Mouse (Mus musculus): ENCODE results near the gene Trpm6. TPM values are rescaled to one million over a fixed set of nuclear protein-coding genes. Genes with fewer than 3 reads are reported as not detected.

Gene Trpm6
- polyA plus RNA-seq, 1 experiment = 0.06 TPM

DNA sequence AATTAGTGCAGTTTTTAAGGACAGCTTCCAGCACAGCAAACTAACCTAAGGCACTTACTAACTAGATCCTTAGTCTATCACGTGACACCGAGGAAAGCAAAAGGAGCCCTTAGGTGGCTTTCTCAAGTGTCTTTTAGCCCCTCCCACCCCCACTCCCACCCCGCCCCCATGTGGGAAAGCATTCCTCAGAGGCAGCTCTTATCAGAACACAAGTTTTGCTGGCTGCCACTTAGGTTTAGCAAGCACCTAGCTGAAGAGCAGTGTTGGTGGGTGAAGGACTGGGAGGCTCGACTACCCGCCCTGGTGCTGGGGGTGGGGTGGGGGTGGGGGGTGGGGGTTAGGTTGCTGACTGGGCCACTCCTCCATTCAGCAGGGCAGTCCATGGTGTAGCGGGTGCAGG is 8.5 kb downstream of the Trpm6 start:
- H3K36me3 ChIP-seq (ENCODE audit: control insufficient read depth, insufficient read depth) = no peaks in the 10 kb centered on the region
- no peak overlapping the region for H3K4me3 ChIP-seq (ENCODE audit: insufficient read depth, poor library complexity, severe bottlenecking)
- H3K79me3 ChIP-seq (ENCODE audit: low read depth) = no peaks in the 10 kb centered on the region

DNA sequence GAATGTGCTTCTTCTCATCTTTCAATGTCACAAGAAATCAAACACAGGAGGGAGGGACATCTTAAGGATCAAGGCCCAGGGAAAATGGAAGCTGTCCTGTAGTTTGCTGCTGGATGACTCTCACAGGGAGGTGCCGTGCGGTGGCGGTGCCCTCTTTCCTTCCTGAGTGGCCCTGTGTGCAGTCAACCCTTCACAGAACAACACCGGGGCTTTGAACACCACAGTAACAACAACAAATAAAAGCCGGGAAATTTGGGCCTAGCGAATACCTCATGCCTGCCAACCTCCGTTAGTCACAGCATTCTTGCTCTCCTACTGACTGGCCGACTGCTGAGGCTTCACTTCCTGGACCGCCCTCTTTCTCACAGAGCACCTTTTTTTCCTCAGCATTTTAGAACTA is 9.1 kb downstream of the Trpm6 start:
- TF ChIP-seq USF1 (IDR thresholded peaks at IDR 0.05; ENCODE audit: low read depth) (no peak), MYOG (IDR thresholded peaks at IDR 0.05; ENCODE audit: control insufficient read depth, extremely low read depth, insufficient read length) (no peak), MYOD1 (IDR thresholded peaks at IDR 0.05; ENCODE audit: control insufficient read depth, insufficient read length, low read depth) (no peak), MAX (IDR thresholded peaks at IDR 0.05) (no peak)
- Histone ChIP-seq H3K36me3 (ENCODE audit: control insufficient read depth, insufficient read depth) (no peaks in the 10 kb centered on the region), H3K4me3 (ENCODE audit: insufficient read depth, poor library complexity, severe bottlenecking) (no peak overlapping the region), H3K27me3 (ENCODE audit: control insufficient read depth, insufficient read depth, insufficient read length) (no peaks in the 10 kb centered on the region), H3ac (ENCODE audit: control insufficient read depth, insufficient read length, low read depth) (no peak overlapping the region), H3K79me2 (ENCODE audit: control insufficient read depth, insufficient read depth) (no peaks in the 10 kb centered on the region), H3K79me3 (ENCODE audit: low read depth) (no peaks in the 10 kb centered on the region)

More for the DNA sequence above, 8.5 kb downstream of the Trpm6 start:
- Histone ChIP-seq H3ac (ENCODE audit: control insufficient read depth, insufficient read length, low read depth) (no peak overlapping the region), H3K27me3 (ENCODE audit: control insufficient read depth, insufficient read depth, insufficient read length) (no peaks in the 10 kb centered on the region), H3K79me2 (ENCODE audit: control insufficient read depth, insufficient read depth) (no peaks in the 10 kb centered on the region)
- no peak for TF ChIP-seq CEBPB (IDR thresholded peaks at IDR 0.05; ENCODE audit: low read depth)
- TF ChIP-seq MYOG (IDR thresholded peaks at IDR 0.05; ENCODE audit: control insufficient read depth, extremely low read depth, insufficient read length) = no peak
- TF ChIP-seq USF1 (IDR thresholded peaks at IDR 0.05; ENCODE audit: low read depth) = peak; percentile 68

DNA sequence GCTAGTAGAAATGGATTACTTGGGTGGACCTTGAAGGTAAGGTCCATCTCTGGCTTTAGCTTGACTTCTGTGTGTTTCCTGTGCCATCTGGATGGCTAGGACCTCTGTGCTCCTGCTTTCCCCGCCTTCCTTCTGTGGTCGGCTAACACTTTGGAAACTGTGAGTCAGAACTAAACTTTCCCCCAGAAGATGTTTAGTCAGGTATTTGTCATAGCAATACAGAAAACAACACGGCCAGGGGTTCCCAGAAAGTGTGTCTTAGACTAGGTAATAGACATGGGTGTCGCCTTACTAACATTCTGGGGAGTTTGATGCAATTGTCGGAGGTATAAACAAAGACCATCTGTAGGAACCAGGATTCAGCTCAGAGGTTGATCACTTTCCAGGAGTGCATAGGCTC is 16.6 kb downstream of the Trpm6 start:
- no peak overlapping the region for H3ac ChIP-seq (ENCODE audit: control insufficient read depth, insufficient read length, low read depth)
- no peaks in the 10 kb centered on the region for H3K79me3 ChIP-seq (ENCODE audit: low read depth)
- H3K4me3 ChIP-seq (ENCODE audit: insufficient read depth, poor library complexity, severe bottlenecking) = no peak overlapping the region
- H3K27me3 ChIP-seq (ENCODE audit: control insufficient read depth, insufficient read depth, insufficient read length) = no peaks in the 10 kb centered on the region
- H3K36me3 ChIP-seq (ENCODE audit: control insufficient read depth, insufficient read depth) = no peaks in the 10 kb centered on the region
- no peaks in the 10 kb centered on the region for H3K79me2 ChIP-seq (ENCODE audit: control insufficient read depth, insufficient read depth)
- TF ChIP-seq FOSL1 (IDR thresholded peaks at IDR 0.05; ENCODE audit: insufficient read depth, low read length, poor library complexity, severe bottlenecking) (peak; percentile 88), MYOD1 (IDR thresholded peaks at IDR 0.05; ENCODE audit: control insufficient read depth, insufficient read length, low read depth) (no peak)

DNA sequence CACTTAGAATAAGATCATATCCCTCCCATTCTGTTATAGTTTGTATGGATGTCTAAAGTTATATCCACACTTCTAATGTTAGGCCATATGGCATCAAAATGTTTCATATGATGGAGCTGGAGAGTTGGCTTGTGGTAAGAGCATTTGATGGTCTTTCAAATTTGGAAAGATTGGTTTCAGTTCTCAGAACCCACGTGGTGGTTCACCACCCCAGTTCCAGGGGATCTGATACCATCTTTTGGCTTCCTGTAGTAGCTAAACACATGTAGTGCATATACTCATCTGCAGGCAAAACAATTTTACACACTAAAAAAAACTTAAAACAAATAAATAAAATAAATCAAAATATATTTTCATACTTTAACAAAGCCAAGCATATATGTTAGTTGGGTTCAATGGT is 21.3 kb downstream of the Trpm6 start:
- Histone ChIP-seq H3K4me3 (ENCODE audit: insufficient read depth, poor library complexity, severe bottlenecking) (no peak overlapping the region), H3K36me3 (ENCODE audit: control insufficient read depth, insufficient read depth) (no peaks in the 10 kb centered on the region), H3K27me3 (ENCODE audit: control insufficient read depth, insufficient read depth, insufficient read length) (no peaks in the 10 kb centered on the region), H3ac (ENCODE audit: control insufficient read depth, insufficient read length, low read depth) (no peak overlapping the region), H3K79me2 (ENCODE audit: control insufficient read depth, insufficient read depth) (no peaks in the 10 kb centered on the region), H3K79me3 (ENCODE audit: low read depth) (no peaks in the 10 kb centered on the region)
- TF ChIP-seq FOSL1 (IDR thresholded peaks at IDR 0.05; ENCODE audit: insufficient read depth, low read length, poor library complexity, severe bottlenecking) (no peak), USF1 (IDR thresholded peaks at IDR 0.05; ENCODE audit: low read depth) (no peak)

DNA sequence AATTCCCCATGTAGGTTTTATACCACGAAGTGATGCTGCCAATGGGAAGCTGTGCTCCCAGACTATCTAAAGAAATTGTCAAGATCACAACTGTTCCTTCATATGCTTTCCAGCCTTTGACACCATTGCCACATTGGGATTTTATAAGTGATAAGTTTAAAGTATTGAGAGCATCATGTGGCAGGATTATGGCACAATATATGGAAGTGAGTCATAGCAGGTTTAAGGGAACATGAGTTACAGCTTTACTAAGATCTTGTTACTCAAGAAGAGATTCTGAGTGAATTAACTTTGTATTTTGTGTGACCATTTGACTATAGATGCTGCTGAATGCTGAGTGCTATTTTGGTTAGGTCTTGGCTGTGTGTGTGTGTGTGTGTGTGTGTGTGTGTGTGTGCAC is 21.8 kb downstream of the Trpm6 start:
- H3K27me3 ChIP-seq (ENCODE audit: control insufficient read depth, insufficient read depth, insufficient read length) = no peaks in the 10 kb centered on the region
- TF ChIP-seq CTCF (IDR thresholded peaks at IDR 0.05; ENCODE audit: control insufficient read depth, insufficient read depth, insufficient read length) = no peak
- no peak for TF ChIP-seq CEBPB (IDR thresholded peaks at IDR 0.05; ENCODE audit: low read depth)
- no peak for TF ChIP-seq MAX (IDR thresholded peaks at IDR 0.05)
- no peak for TF ChIP-seq USF1 (IDR thresholded peaks at IDR 0.05; ENCODE audit: low read depth)
- TF ChIP-seq FOSL1 (IDR thresholded peaks at IDR 0.05; ENCODE audit: insufficient read depth, low read length, poor library complexity, severe bottlenecking) = no peak
- no peak for TF ChIP-seq MYOG (IDR thresholded peaks at IDR 0.05; ENCODE audit: control insufficient read depth, extremely low read depth, insufficient read length)
- TF ChIP-seq MYOD1 (IDR thresholded peaks at IDR 0.05; ENCODE audit: control insufficient read depth, insufficient read length, low read depth) = no peak
- no peaks in the 10 kb centered on the region for H3K79me2 ChIP-seq (ENCODE audit: control insufficient read depth, insufficient read depth)
- H3K4me3 ChIP-seq (ENCODE audit: insufficient read depth, poor library complexity, severe bottlenecking) = no peak overlapping the region
- H3K79me3 ChIP-seq (ENCODE audit: low read depth) = no peaks in the 10 kb centered on the region
- H3K36me3 ChIP-seq (ENCODE audit: control insufficient read depth, insufficient read depth) = no peaks in the 10 kb centered on the region
- no peak overlapping the region for H3ac ChIP-seq (ENCODE audit: control insufficient read depth, insufficient read length, low read depth)

DNA sequence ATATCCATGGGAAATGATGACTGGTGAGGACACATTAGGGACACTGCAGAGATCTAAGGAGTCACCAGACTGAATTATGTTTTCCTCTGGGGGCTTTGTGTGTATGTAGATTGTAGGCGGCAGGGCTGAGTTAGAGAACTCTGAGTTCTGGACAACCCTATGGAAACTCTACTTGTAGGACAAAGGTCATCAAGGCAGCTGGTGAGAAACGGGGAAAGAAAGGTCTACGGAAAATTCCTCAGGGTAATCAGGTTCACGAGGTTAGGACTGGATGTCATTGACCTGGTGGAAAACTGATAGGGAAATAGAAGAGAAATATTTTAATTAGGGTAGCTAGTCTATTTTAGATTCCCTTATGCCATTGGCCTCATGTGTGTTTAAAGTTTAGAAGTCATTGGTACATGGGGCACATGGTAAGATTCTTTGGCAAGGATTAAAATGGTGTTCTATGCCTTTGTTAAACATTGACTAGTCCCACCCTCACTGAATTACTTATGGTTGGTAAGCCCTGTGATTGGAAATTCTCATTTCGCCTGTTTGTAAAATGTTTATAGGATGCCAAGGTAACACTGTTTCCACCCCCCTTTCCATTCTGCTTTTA is 23.2 kb downstream of the Trpm6 start:
- no peaks in the 10 kb centered on the region for H3K79me3 ChIP-seq (ENCODE audit: low read depth)
- no peaks in the 10 kb centered on the region for H3K27me3 ChIP-seq (ENCODE audit: control insufficient read depth, insufficient read depth, insufficient read length)
- H3K4me3 ChIP-seq (ENCODE audit: insufficient read depth, poor library complexity, severe bottlenecking) = no peak overlapping the region
- H3K79me2 ChIP-seq (ENCODE audit: control insufficient read depth, insufficient read depth) = no peaks in the 10 kb centered on the region
- no peak overlapping the region for H3ac ChIP-seq (ENCODE audit: control insufficient read depth, insufficient read length, low read depth)
- TF ChIP-seq USF1 (IDR thresholded peaks at IDR 0.05; ENCODE audit: low read depth) (no peak), CTCF (IDR thresholded peaks at IDR 0.05; ENCODE audit: control insufficient read depth, insufficient read depth, insufficient read length) (no peak), FOSL1 (IDR thresholded peaks at IDR 0.05; ENCODE audit: insufficient read depth, low read length, poor library complexity, severe bottlenecking) (no peak), MYOD1 (IDR thresholded peaks at IDR 0.05; ENCODE audit: control insufficient read depth, insufficient read length, low read depth) (no peak), MAX (IDR thresholded peaks at IDR 0.05) (no peak), MYOG (IDR thresholded peaks at IDR 0.05; ENCODE audit: control insufficient read depth, extremely low read depth, insufficient read length) (no peak), CEBPB (IDR thresholded peaks at IDR 0.05; ENCODE audit: low read depth) (no peak)
- no peaks in the 10 kb centered on the region for H3K36me3 ChIP-seq (ENCODE audit: control insufficient read depth, insufficient read depth)

Data from C2C12 (cell line).